Mouse (Mus musculus) heart, embryonic 12.5 days (tissue): ENCODE measurements around the gene Wipf1. TPM values are rescaled to one million over a fixed set of nuclear protein-coding genes. Genes with fewer than 3 reads are reported as not detected.
"Not testable (repeated sequence)": the region's sequence is repeated elsewhere in the genome, so short reads cannot be mapped to it uniquely, and the experiment has no call there.

Source experiments
- ATAC-seq: fragments of 200-750 bp; cut with Nextera tagmentation; 2 replicates; pipeline ENCODE4 v1.8.0; 2017; ENCODE audit warnings: moderate TSS enrichment, moderate library complexity; ENCODE audit not compliant: insufficient number of reproducible peaks, low FRiP score
- H3K27ac ChIP-seq: fragments of 300-500 bp; sonication (generic); 2 replicates; pipeline ENCODE4 v1.5.1; 2016; ENCODE audit warnings: mild to moderate bottlenecking, moderate library complexity; ENCODE audit not compliant: poor library complexity, severe bottlenecking
- H3K27me3 ChIP-seq: fragments of 300-500 bp; sonication (generic); replicated peaks from 2 replicates; pipeline ENCODE4 v1.6.1; 2016; ENCODE audit warnings: mild to moderate bottlenecking, moderate library complexity
- H3K36me3 ChIP-seq: fragments of 300-500 bp; sonication (generic); 2 replicates; pipeline ENCODE4 v1.6.1; 2016; ENCODE audit warnings: mild to moderate bottlenecking, moderate library complexity
- H3K4me1 ChIP-seq: fragments of 300-500 bp; sonication (generic); replicated peaks from 2 replicates; pipeline ENCODE4 v1.6.1; 2016; ENCODE audit warnings: mild to moderate bottlenecking
- H3K4me2 ChIP-seq: fragments of 300-500 bp; sonication (generic); 2 replicates; pipeline ENCODE4 v1.6.1; 2016; ENCODE audit warnings: mild to moderate bottlenecking, moderate library complexity
- H3K4me3 ChIP-seq: fragments of 300-500 bp; sonication (generic); 2 replicates; pipeline ENCODE4 v1.5.1; 2016; ENCODE audit warnings: mild to moderate bottlenecking
- H3K9ac ChIP-seq: fragments of 300-500 bp; sonication (generic); 2 replicates; pipeline ENCODE4 v1.6.1; 2016; ENCODE audit warnings: mild to moderate bottlenecking, moderate library complexity
- H3K9me3 ChIP-seq: fragments of 300-500 bp; sonication (generic); replicated peaks from 2 replicates; pipeline ENCODE4 v1.6.1; 2016; ENCODE audit warnings: mild to moderate bottlenecking, moderate library complexity
- WGBS: fragments of 180-500 bp; shearing (Covaris S2); methylation state at CpG from one replicate; pipeline ENCODE4 v1.1.7; 2016; 5-methylcytosine and 5-hydroxymethylcytosine counted together
- polyA plus RNA-seq: library from polyadenylated mRNA; unstranded; fragments of >200 nt; fragmentation: Nextera tagmentation; extraction: Ambion mirVana; gene quantifications from 2 replicates; pipeline ENCODE4 v1.2.1, GENCODE M21; 2016

The Wipf1 gene
- polyA plus RNA-seq, 1 experiment from 2014 or later: 7.3 TPM

DNA sequence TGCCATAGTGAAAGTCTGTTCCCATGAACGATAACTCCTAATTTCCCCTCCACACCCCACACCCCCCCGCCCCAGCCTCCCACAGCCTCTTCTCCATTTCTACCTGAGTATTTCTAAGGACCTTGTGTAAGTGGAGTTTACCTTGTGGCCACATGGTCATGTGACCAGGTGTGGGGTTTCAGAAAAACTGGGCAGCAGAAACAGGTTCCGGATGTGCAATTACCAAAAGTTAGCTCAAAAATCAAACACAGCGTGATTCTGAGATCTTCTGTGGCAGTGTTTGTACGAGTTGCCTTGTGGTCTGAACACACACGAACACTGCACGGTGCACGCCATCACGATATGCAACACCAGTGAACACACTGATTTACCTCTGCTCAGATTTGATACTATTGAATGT is 33.1 kb upstream of the Wipf1 start:
- WGBS: 93% methylated on average over 9 of the region's 9 CpGs
- no peak overlapping the region for H3K4me3 ChIP-seq
- peaks cover 9% of the 10 kb centered on the region for H3K4me1 ChIP-seq
- no peak overlapping the region for H3K9ac ChIP-seq
- no peak for ATAC-seq
- H3K4me2 ChIP-seq: no peak overlapping the region
- no peaks in the 10 kb centered on the region for H3K36me3 ChIP-seq
- H3K27ac ChIP-seq: no peak overlapping the region
- H3K27me3 ChIP-seq: no peaks in the 10 kb centered on the region
- no peaks in the 10 kb centered on the region for H3K9me3 ChIP-seq

DNA sequence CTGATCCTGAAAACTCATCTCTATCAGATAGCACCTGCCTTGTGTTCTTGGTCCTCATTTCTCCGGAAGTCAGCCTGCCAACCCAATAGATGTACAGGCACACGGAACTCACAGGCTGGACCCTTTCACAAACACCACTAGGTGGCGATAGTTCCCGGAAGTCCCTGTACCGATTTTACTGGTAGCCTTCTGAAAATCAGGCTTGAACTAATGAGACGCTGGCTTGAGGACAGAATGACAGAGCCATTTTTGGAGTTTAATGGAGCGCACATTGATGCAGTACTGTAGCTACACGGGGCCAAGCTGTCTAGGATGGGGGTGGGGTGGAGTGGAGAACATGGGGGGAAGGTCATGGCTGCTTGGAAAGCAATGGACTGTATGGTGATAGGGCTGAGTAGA is 32.1 kb upstream of the Wipf1 start:
- H3K36me3 ChIP-seq: no peaks in the 10 kb centered on the region
- no peaks in the 10 kb centered on the region for H3K27me3 ChIP-seq
- peak overlapping the region; percentile 90 for H3K4me2 ChIP-seq
- WGBS: 4% methylated on average over 8 of the region's 8 CpGs
- H3K9me3 ChIP-seq: no peaks in the 10 kb centered on the region
- H3K27ac ChIP-seq: no peak overlapping the region
- H3K4me1 ChIP-seq: peaks cover 9% of the 10 kb centered on the region
- peak; percentile 42; the same call in 1 of the 2 replicates for ATAC-seq
- peak overlapping the region; percentile 49 for H3K4me3 ChIP-seq
- no peak overlapping the region for H3K9ac ChIP-seq

DNA sequence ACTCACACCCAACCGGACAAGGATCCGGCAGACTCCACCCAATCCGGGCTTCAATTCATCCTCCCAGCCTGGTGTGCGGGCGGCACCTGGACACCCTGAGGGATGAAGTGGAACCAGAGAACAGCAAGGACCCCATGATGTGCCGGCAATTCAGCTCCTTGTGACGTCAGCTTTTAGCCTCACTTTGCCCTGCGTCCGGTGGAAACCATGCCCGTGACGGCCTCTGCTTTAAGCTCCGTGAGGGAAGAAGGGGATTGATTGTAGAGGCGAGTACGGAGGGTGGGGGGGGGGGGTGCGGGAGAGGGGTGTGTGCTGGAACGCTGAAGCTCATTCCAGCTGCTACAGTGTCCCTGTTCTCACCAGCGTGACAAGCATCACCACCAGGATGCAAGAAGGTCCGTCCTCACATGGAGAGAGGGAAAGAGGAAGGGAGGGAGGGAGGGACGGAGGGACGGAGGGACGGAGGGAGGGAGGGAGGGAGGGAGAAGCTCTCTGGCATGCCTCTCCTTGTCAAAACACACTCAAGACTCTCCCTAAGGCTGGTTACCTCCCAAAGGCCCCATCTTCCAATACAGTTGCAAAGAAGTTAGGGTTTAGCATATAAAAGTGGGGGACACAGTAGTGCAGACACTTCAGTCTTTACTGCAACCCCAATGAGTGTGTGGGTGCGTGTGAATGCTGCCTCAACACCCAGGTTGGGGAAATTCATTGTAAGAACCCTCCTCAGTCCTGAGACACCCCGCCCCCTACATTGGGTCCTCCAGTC is 31.5 kb upstream of the Wipf1 start:
- no peaks in the 10 kb centered on the region for H3K27me3 ChIP-seq
- no peak overlapping the region for H3K27ac ChIP-seq
- H3K9me3 ChIP-seq: no peaks in the 10 kb centered on the region
- H3K4me3 ChIP-seq: peak overlapping the region; percentile 49
- peak overlapping the region; percentile 90 for H3K4me2 ChIP-seq
- peak overlapping the region; percentile 58 for H3K9ac ChIP-seq
- peaks cover 9% of the 10 kb centered on the region for H3K4me1 ChIP-seq
- no peaks in the 10 kb centered on the region for H3K36me3 ChIP-seq
- peak; percentile 53; the same call in 1 of the 2 replicates for ATAC-seq
- 2% methylated on average over 23 of the region's 23 CpGs for WGBS

DNA sequence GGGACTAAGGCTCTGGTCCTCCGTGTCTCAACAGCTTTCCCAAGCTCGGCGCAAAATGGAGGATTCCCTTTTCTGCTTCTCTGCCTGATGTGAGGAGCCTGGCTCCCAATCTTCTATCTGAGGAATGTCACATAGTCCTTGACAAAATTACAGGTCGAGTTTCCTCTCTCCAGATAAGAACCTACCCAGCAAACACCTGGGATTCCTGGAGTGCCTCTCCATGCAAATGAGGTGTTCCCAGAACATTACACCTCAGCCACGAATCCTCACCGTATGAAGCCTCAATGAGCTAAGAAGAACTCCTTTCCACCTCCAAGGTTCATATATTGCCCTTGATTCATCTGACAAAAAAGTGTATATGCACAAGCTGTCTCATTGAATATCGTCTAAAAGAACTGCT is 30.9 kb upstream of the Wipf1 start:
- no peak for ATAC-seq
- Histone ChIP-seq H3K27ac (no peak overlapping the region), H3K27me3 (no peaks in the 10 kb centered on the region), H3K36me3 (no peaks in the 10 kb centered on the region), H3K9ac (no peak overlapping the region; the same call in 1 of the 2 replicates), H3K4me1 (peaks cover 9% of the 10 kb centered on the region), H3K4me2 (peak overlapping the region; percentile 90), H3K9me3 (no peaks in the 10 kb centered on the region), H3K4me3 (peak overlapping the region; percentile 49)
- 36% methylated on average over 7 of the region's 7 CpGs for WGBS

DNA sequence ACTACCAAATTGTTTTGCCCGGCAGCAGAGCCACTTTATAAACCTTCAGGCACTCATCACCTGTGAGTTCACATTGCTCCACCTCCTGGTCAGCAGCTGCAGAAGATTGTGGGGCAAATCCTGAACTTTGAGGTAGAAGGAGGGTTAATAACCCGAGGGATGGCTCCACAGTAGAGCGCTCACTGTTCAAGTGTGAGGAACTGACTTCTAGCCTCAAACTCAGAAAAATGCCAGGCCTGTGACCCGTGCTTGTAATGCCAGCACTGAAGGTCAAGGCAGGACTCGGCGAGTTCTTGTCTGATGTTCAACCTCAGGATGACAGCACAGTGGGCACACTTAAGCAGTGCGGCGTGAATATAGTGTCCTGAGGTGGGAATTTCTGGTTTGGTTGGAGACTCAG is 28.4 kb upstream of the Wipf1 start:
- no peak overlapping the region for H3K27ac ChIP-seq
- peaks cover 9% of the 10 kb centered on the region for H3K4me1 ChIP-seq
- H3K27me3 ChIP-seq: no peaks in the 10 kb centered on the region
- no peaks in the 10 kb centered on the region for H3K36me3 ChIP-seq
- no peak overlapping the region for H3K4me2 ChIP-seq
- no peaks in the 10 kb centered on the region for H3K9me3 ChIP-seq
- H3K9ac ChIP-seq: no peak overlapping the region
- 79% methylated on average over 8 of the region's 8 CpGs for WGBS
- ATAC-seq: no peak
- no peak overlapping the region for H3K4me3 ChIP-seq

DNA sequence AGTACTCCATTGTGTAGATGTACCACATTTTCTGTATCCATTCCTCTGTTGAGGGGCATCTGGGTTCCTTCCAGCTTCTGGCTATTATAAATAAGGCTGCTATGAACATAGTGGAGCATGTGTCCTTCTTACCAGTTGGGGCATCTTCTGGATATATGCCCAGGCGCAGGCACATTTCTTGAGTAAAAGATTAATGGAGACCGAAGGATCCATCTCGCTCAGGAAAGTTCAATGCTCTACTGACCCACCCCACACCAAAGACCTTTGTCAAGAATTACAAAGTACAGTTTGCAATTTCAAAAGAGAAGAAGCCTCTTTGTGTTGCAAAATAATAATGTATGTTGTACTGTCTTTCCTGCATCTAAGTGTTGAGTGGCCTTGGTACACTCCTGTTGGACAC is 27.5 kb upstream of the Wipf1 start:
- 90% methylated on average over 3 of the region's 3 CpGs for WGBS
- H3K4me1 ChIP-seq, H3K27ac ChIP-seq, H3K4me2 ChIP-seq, H3K27me3 ChIP-seq, H3K9me3 ChIP-seq, H3K36me3 ChIP-seq, ATAC-seq, H3K9ac ChIP-seq, H3K4me3 ChIP-seq: not testable (repeated sequence)

DNA sequence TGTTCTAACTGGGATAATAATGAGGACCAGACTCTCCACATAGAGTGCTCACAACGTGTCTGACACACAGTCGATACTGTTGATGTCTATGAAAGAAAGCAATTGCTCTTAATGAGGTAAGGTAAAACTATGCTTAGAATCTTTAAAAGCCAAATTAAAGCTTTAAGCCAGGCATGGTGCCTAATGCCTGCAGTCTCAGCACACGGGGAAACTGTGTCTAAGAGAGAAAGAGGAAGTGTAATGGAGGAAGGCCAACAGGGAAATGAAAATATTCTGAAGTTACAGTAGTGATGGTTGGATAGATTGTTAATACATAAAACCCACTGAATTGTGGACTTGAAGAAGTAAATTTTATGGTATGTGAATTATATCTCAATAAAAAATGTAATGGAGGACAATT is 24.9 kb upstream of the Wipf1 start:
- H3K4me2 ChIP-seq: no peak overlapping the region
- H3K4me1 ChIP-seq: no peaks in the 10 kb centered on the region
- H3K27ac ChIP-seq: no peak overlapping the region
- no peak for ATAC-seq
- no peaks in the 10 kb centered on the region for H3K27me3 ChIP-seq
- H3K9me3 ChIP-seq: no peaks in the 10 kb centered on the region
- no peak overlapping the region for H3K4me3 ChIP-seq
- WGBS: 73% methylated on average over 3 of the region's 3 CpGs
- H3K36me3 ChIP-seq: no peaks in the 10 kb centered on the region
- H3K9ac ChIP-seq: no peak overlapping the region

DNA sequence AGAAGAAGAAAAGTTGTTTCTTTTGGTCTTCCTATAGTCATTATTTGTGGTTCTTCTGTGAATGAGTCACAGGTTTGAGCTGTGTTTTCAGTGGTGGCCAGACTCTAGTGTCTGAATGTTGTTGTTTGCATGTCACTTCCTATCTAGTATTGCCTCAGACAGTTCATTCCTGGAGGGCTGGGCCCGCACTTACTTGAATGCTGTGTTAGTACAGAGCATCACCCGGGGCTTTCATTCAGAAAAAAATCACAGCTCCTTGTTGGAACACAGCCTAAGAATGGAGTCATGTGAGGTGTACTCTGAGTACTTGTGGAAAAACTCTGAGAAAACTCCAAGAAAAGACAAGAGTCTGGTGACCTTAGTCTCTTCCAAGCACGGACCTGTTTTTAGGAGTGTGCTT is 23.4 kb upstream of the Wipf1 start:
- Histone ChIP-seq H3K9ac (no peak overlapping the region), H3K4me2 (no peak overlapping the region), H3K36me3 (no peaks in the 10 kb centered on the region), H3K4me1 (no peaks in the 10 kb centered on the region), H3K27me3 (no peaks in the 10 kb centered on the region), H3K9me3 (no peaks in the 10 kb centered on the region), H3K27ac (no peak overlapping the region), H3K4me3 (no peak overlapping the region)
- no peak for ATAC-seq
- WGBS: 74% methylated on average over 3 of the region's 3 CpGs

DNA sequence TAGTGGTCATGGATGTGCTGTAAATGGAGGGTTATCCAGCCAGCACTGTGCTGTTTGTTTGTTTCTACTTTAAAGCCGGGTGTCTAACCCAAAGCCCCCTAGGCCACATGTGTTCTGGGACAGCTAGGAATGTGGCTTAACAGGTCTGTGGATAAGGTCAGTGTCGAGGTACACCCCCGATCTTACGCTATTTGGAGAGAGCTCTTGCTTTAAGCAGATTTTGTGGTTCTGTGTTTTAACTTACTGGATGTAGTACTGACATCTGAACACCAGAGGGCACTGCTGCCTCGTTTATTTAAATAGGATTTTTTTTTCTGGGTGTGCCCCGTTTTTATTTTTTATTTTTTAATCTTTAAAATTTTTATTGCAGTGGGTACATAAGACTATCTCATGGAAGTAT is 21.2 kb upstream of the Wipf1 start:
- Histone ChIP-seq H3K9me3 (no peaks in the 10 kb centered on the region), H3K4me2 (no peak overlapping the region), H3K4me1 (no peaks in the 10 kb centered on the region), H3K27ac (no peak overlapping the region), H3K27me3 (no peaks in the 10 kb centered on the region), H3K4me3 (no peak overlapping the region), H3K9ac (no peak overlapping the region), H3K36me3 (no peaks in the 10 kb centered on the region)
- ATAC-seq: no peak
- 19% methylated on average over 6 of the region's 6 CpGs for WGBS

DNA sequence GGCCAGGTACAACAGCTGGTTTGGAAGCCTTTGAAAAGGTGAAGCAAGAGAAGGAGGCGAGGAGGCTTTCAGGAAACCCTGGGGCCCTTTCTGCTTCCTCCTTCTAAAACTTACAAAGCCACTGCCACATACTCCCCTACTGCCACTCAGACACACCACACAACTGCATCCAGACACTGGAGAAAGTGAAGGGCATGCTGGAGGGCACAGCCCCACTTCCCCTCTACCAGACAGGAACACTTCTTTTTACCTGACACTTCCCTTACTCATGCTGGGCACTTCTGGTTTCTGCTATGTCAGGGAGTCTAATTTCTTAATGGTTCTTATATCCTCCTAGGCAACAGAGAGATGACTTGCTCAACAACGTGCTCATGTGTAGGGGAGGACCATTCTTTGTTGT is 19.0 kb upstream of the Wipf1 start:
- Histone ChIP-seq H3K4me3 (no peak overlapping the region), H3K9me3 (no peaks in the 10 kb centered on the region), H3K4me2 (no peak overlapping the region), H3K36me3 (no peaks in the 10 kb centered on the region), H3K27me3 (no peaks in the 10 kb centered on the region), H3K9ac (no peak overlapping the region), H3K4me1 (no peaks in the 10 kb centered on the region), H3K27ac (no peak overlapping the region)
- ATAC-seq: no peak
- WGBS: 64% methylated on average over 2 of the region's 2 CpGs

DNA sequence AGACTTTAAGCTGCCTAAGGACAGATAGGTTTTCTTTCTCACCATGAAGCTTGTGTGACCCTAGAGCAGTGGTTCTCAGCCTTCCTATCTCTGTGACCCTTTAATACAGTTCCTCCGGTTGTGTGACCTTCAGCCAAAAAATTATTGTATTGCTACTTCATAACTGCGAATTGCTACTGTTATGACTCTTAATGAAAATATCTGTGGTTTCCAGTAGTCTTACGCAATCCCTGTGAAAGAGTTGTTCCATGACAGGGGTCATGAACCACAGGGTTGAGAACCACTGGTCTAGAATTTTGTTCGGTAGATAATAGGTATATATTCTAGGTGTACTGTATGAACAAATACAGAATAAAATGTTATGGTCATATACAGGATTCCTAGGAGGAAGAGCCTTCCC is 17.7 kb upstream of the Wipf1 start:
- no peak overlapping the region for H3K27ac ChIP-seq
- no peak for ATAC-seq
- H3K9ac ChIP-seq: no peak overlapping the region
- H3K4me1 ChIP-seq: no peaks in the 10 kb centered on the region
- no peak overlapping the region for H3K4me2 ChIP-seq
- H3K4me3 ChIP-seq: no peak overlapping the region
- no peaks in the 10 kb centered on the region for H3K36me3 ChIP-seq
- WGBS: 86% methylated on average over 4 of the region's 4 CpGs
- no peaks in the 10 kb centered on the region for H3K9me3 ChIP-seq
- H3K27me3 ChIP-seq: no peaks in the 10 kb centered on the region

DNA sequence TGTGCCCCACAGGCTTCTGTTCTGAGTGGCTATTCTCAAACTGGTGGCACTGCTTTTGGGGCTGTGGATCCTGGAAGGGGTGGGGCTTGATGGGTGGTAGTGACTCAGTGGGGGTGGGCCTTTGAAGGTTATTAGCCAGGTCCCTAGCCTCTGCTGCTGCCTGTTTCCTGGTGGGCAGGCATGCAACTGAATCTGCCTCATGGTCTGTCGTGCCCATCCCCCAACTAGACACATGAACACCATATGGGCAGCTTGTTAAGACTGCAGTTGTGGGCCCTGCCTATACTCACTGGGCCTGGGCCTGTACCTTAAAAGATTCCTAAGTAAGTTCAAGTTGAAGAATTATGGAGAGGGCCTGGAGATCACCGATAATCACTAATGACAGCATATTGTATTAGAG is 16.0 kb upstream of the Wipf1 start:
- Histone ChIP-seq H3K4me2 (no peak overlapping the region), H3K27ac (no peak overlapping the region), H3K4me3 (no peak overlapping the region), H3K4me1 (peaks cover 5% of the 10 kb centered on the region; the same call in 1 of the 2 replicates), H3K36me3 (no peaks in the 10 kb centered on the region), H3K27me3 (peaks cover 3% of the 10 kb centered on the region; the same call in 1 of the 2 replicates), H3K9ac (no peak overlapping the region), H3K9me3 (no peaks in the 10 kb centered on the region)
- WGBS: 74% methylated on average over 2 of the region's 2 CpGs
- ATAC-seq: no peak
